Mouse (Mus musculus) testis, postnatal 10 days (tissue): ENCODE measurements around the gene Lrrc26.

Source experiments
- DNase-seq: peaks from one replicate; pipeline ENCODE4 v3.0.0; 2021; ENCODE audit warnings: low spot score

The Lrrc26 gene

DNA sequence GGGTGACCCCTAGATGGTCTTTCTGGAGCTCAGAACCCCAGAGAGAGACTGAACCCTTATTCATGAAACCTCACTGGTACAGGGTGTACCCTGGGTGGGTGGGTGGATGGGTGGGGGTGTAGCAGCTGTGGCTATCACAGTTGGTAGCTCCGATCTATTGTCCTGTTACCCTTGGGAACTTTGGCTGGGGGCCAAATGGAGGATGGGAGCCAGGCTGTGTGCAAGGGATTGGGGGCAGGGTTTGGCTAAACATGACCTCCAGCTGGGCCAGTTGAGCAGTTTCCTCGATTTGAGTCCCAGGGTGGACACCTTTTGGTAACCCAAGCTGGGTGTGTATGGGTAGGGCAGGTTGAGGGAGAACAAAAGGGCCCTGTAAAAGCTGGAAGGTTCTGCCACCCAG is 23.0 kb upstream of the Lrrc26 start:
- no peak for DNase-seq

DNA sequence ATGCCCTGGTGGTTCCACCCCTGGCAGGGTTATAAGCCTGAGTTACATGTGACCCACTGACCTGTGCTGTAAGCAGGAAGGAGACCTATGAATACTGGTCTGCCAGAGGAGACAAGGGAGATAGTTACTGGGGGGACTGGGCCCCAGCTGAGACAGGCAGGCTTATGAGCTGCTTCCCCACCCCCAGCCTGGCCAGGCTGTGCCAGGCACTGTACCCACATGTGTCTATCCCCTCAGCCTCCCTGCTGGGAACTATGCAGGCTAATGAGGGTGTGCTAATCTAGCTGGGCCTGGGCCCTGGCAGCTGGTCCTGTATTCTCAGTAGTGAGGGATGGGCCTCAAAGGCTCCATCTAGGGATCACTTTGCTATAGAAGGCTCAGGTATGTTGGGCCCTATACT is 22.5 kb upstream of the Lrrc26 start:
- DNase-seq = no peak

DNA sequence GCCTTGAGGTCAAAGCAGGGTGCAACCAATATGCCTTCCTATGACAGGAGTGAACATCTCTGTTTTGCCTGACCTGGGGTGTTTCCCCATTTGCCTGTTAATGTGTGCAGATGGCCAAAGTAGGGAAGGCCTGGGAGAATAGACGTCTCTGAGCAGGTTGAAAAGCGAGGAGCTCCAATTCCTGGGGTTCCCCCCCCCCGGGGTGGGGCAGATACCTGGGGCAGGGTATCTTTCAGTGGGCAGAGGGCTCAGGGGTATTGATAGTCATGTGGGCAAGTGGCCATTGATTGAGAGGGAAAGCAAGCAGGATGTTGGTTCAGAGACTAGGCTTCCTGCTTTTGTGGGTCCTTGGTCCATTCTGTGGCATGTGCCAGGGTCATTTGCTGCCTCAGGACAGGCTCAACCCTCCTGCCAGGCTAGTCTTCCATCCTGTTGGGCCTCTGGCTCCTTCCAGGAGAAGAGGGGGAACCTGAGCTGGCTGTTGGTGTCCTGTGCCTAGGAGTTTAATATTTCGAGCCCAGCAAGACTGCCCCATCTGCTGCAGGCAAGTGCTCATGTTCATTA is 21.9 kb upstream of the Lrrc26 start:
- no peak for DNase-seq

DNA sequence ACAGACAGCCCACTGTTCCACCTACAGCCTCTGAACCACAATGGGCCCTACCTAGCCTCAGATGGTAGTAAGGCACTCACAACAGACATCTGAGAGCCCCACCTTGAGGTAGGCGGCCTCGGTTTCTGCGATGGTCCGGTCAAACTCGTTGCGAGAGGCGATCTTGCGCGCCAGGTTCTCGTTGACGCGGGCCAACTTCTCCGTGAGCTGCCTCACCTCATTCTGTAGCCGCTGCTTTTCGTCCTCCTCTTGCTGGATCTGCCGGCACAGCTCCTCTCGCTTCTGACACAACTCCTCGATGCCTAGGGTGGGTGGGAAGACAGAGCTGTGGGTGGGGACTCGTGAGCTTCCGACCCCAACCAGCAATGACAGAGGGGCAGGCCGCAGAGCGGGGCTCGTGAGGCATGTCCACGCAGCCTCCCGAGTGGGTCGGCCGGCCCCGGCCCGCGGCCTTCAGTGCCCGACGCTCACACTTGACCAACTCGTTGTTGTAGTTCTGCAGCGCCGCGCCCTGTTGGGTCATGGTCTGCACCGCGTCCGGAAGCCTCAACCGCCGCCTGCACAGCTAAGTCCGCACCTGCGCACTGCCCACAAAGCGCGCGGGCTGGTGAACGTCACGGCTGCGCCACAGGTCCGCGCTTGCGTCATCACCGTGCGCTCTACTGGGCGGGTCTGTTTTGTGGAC is 17.7 kb upstream of the Lrrc26 start, which contains the start of the genes Ssna1 and Anapc2:
Gene Ssna1, minus strand, starts transcription at position 612 of the 685 bp plus-strand sequence.
Gene Anapc2, plus strand, starts transcription at position 652 of the 685 bp plus-strand sequence.
- peak; percentile 99 for DNase-seq

DNA sequence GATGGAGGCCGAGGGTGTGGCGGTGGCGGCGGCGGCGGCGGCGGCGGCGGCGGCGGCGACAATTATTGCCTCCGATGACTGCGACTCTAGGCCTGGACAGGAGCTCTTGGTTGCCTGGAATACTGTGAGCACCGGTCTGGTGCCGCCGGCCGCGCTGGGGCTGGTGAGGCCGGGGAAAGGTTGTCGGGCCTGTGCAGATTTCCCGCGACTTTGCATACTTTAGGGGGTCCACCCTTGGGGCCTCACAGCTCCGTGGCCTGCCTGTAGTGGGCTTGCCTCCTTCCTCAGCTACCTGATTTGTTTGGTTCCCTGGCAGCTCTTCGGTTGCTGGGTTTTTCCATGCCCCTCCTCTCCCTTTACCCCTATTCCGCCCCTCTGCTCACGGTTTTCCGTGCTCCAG is 17.2 kb upstream of the Lrrc26 start:
- DNase-seq = no peak

DNA sequence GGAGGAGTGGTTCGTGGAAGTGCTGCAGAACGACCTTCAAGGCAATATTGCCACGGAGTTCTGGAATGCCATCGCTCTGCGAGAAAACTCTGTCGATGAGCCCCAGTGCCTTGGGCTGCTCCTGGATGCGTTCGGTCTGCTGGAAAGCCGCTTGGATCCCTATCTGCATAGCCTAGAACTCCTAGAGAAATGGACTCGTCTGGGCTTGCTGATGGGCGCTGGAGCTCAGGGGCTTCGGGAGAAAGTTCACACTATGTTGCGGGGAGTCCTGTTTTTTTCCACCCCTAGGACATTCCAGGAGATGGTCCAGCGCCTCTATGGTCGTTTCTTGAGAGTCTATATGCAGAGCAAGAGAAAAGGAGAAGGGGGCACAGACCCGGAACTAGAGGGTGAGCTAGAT is 16.7 kb upstream of the Lrrc26 start:
- no peak for DNase-seq

DNA sequence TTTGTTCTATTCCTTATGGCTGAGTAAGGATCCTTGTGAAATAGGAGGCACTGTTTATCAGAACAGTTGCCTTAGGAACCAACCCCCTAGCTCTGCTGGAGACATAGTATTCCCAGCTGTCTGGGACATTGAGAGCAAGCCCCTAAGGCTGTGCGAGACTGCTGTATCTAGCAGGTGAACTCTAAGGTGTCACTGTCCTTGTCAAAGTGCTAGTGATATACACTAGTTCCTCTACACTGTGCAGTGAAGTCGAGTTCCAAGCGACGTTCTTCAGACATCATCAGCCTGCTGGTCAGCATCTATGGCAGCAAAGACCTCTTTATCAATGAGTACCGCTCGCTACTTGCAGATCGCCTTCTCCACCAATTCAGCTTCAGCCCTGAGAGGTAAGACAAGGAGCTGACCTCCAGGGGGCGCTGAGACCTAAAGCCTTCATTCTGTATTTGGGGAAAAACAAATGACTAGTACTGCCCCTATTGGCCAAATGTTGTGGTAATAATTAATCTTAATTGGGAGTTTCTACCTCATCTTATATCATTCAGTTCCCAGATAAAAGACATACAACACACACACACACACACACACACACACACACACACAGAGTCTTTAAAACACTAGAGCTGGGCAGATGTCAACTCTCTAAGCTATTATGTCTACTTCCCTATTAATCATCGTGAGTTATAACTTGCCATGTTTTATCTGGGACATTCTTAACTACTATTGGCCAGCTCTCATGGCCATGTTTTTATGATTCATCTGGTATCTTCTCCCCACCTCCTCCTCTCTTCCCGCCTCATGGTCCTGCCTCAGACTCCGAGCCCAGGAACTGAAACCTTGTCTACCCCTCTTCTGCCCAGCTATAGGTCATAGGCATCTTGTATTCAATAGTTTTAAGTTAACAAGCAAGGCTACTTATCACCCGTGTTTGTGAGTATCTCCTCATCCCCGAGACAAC is 10.5 kb upstream of the Lrrc26 start:
- DNase-seq = peak; percentile 91

DNA sequence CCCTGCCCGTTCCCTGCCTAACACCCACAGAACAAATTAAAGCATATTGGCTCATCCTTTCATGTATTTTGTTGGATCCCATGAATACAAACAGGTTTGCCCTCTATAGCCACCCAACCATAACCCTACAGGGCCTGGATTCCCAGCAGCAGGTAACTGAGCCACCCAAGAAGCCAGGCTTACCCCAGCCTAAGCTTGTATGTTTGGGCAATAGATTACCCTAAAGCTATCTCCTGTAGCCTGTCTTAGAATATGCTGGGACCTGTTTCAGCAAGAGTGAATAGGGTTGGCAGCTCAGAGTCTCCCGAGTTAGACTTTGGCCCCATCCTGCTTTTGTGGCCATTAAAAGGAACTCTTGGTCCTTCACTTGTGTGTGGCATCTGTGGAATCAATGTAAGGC is 4.2 kb upstream of the Lrrc26 start:
- no peak for DNase-seq

DNA sequence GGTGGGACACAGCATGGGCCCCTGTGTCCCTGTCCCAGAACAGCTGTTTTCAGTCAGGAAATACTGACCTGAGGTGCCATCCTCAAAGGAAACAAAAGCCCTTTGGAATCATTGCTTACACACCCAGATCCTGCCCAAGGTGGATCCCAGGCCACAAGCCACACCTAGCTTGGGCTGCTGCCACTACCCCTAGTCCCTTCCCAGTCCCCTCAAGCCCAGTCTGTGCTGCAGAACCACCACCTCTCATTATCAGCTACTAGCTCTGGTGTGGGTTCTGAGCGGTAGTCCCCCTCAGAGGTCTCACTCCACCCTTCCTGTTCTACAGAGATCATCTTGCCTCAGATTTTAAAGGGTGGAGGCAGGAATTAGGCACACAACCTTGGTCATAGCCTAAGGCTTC is 3.4 kb upstream of the Lrrc26 start:
- DNase-seq = no peak

DNA sequence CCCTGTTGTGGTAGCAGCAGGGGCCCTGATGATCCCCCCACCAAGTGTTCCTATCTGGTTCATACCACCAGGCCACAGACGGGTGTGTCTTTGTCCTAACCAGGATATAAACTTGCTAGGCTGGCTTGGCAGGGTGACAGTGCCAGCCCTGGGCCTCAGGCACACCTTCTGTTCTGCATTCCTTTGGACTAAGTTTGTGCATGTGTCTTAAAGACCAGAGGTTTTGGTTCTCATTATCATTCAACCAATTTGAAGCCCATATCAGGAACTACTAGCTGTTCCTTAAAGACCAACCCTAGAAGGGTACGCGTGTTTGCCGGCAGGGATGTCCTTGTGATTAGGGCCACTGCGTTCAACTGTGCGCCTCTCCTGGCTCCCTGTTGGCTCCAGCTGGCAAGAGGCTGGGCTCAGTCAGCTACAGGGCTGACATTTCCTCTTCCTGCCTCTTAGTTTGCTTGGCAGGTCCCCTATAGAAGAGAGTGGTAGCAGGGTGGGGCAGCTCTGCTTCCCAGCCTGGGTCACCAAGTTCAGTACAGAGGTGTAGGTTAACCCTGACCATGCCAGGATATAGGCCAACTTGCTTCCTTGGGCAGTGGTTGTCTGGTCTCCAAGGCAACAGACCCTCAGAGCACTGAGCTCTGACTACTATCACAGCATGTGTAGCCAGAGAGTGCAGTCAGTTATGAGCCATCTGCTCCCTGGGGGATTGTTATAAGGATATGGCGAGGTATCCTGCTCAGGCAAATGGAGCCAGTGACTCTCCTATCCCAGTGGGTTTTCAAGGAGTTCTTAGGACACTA is 2.7 kb upstream of the Lrrc26 start:
- no peak for DNase-seq

DNA sequence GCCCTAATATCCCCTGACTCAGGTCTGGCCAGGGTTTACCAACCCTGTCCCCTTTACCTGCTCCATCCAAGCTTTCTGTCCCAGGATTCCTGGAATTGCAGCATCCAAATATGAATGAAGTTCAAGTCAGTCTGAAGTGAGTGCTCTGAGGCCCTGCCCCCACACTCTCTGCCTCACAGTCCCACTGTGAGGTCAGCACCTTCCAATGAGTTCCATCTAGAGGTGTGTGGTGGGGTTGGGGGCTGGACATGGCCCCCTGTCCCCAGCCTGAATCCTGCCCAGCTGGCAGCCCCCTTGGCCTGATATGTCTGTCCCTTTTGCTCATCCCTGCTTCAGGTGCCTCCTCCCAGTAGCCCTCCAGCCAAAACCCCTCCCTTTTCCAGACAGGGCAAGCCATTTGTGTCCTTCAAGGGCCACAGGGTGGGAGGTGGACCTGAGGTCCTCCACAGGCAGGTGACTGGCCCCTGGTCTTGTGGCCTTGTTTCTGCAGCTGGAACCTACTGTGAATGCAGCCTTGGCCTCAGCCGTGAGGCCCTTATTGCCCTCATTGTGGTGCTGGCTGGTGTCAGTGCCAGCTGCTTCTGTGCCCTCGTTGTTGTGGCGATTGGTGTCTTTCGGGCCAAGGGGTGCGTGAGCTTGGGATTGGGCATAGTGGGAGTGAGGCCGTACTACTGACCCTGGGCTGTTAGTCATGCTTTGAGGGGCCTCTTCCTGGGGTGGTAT is 1.6 kb upstream of the Lrrc26 start, which contains the start of gene Tmem210:
Gene Tmem210, plus strand, starts transcription at position 219 of the 723 bp plus-strand sequence.
- DNase-seq = no peak

DNA sequence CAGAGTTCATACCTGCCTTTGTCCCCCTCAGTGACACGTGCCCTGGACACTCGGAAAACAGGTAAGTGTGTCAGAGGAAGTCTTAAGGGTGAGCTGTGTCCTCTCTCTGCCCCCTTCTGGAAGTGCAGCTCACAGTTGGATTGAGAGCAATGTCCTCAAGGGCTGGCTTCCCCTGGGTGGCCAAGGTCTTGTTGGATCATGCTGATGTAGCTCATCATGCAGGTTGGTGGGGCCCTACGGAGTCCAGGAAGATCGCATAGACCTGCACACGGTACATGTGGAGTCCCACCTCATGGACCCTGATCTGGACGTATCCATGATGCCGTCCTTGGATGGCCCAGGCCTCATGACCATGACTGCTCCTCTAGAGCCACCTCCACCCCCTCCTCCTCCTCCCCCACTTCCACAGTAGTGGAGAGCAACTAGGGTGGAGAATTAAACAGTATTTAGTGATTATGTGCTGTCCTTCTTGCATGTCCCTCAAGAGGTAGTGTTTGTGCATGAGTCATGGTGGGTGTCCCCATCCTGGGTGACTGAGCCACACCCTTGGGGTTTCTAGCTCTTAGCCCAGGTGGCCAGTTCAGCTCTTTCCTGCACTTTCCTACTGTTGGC is 875 bp upstream of the Lrrc26 start:
- DNase-seq = no peak

DNA sequence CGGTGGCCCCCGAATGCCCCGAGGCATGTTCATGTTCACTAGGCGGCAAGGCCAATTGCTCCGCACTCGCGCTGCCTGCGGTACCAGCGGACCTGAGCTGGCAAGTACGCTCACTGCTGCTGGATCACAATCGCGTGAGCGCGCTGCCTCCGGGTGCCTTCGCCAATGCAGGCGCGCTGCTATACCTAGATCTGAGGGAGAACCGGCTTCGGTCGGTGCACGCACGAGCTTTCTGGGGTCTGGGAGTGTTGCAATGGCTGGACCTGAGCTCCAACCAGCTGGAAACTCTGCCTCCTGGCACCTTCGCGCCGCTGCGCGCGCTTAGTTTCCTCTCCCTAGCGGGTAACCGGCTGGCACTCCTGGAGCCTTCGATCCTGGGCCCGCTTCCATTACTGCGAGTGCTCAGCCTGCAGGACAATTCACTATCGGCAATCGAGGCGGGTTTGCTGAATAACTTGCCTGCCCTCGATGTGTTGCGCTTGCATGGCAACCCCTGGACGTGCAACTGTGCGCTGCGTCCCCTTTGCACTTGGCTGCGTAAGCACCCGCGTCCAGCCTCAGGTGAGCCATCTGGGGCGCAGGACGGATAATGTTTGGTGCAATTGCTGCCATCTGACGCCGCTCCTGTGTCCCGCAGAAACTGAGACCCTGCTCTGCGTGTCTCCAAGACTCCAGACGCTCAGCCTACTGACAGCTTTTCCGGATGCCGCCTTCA is 543 bp downstream of the Lrrc26 start:
- DNase-seq = peak; percentile 46

DNA sequence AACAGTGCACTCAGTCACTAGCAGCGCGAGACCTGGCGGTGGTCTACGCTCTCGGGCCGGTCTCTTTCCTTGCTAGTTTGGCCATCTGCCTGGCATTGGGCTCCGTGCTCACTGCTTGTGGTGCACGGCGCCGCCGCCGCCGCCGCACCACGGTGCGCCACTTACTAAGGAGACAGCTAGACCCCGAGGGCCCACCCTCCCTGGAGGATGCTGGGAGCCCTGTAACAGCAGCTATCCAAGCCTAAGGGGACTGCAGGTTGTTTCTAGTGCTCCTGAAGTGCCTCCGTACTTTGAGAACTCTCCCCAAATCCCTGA is 1.1 kb downstream of the Lrrc26 start:
- no peak for DNase-seq

DNA sequence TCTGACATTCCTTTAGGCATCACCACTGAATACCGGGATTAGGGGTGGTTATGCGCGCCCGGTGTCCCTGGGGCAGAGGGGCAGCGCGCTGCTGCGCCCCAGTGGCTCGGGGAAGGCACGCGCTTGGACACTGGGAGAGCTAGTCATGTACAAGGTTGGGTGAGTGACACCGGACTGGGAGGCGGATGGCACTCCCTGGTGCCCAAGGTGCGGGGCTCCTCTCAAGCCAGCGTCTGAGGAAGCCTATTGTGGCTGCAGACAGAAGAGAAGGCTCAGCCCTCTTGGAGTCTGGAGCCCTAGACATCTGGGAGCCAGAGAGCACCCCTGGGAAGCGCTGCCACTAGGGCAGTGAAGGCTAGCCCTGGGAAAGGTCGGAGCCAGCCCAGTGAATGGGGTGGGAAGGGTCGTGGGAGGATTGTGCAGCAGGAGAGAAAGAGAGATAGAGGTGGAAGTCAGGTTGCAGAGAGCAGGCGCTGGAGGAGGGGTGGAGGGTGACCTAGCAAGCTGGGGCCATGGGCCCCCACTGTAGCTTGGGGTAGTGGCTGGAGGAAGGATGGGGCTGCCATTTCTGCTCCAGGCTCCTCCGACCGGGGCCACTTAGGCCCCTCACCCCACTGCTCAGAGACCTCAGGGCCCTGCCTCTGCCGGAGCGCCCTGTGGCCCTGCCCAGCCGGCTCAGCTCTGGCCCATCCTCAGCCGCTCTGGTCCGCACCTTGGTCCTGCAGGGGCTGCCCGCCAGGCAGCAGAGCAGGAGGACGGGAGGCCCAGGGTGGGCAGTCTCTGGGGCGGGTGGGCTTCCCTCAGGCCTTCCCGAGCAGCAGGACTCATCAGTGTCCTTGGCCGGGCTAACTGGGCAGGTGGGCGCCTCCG is 1.7 kb downstream of the Lrrc26 start:
- no peak for DNase-seq

DNA sequence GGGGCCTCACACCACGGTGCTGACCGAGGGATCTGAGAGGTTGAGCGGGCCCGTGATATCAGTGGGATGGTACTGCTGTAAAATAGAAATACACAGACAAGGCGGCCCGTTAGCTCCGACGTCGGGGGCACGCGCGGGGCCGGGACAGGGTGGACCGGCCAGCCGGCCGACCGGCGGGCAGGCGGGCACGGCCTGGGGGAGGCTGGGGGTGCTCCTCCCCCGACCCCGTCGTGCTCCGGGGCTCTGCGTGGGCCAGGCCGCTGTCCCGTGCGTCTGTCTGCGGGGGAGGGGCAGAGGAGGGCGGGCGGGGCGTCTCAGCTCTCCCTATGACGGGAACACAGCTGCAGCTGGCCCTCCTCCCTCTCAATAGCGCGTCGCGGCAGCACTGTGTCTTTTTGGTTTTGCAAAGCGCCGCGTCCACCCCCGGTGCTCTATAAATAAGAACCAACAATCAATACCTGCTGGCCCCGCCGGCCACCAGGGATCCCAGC is 2.4 kb downstream of the Lrrc26 start:
- no peak for DNase-seq

DNA sequence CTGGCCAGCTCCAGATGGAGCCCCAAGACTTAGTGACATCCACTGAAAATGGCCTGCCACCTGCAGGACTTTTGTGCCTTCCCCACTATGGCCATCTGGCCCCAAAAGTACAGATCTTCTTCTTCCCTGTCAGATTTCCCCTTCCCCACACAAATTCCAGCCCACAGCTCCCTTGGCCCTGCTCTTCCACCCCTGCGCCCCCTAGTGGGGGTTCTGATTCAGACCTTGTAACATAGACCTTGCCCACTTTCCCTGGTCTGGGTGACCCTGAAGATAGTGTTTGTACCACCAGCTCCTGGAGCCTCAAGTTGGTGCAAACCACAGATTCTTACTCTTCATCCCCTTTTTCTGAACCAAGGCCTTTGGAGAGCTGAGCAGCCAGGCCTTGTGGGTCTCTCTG is 3.1 kb downstream of the Lrrc26 start:
- peak; percentile 93 for DNase-seq

DNA sequence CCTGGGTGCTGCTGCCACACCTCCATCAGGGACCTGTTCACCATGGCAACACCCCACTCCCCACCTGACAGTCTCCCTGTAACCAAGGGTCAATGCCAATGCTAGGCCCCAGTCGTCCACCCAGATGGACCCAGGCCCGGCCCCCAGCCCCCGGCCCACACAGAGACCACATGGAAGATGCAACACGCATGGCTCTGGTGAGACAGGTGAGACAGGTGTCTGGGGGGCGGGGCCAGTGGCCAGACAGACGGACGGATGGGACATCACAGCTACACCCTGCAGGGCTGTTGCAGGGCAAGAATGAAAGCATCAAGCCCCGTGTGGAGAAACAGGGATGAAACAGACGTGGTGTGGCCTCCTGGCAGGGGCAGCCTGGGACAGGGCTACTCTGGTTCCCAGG is 4.0 kb downstream of the Lrrc26 start:
- peak; percentile 47 for DNase-seq

DNA sequence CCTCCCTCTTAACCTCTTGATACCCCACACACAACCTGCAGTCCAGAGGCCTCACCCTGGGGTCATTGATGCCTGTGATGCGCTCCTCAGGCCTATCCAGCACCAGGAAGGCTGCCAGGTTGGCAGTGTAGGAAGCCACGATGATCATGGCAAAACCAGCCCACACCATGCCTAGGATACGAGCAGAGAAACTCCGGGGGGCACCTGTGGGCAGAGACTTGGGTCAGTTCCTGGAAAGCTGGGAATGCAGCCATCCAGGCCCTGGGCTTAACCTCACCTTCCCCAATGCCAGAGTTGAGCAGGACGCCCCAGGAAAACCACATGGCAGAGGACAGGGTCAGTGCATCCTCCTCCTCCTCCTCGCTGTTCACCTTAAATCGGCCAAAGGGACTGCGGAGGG is 7.4 kb downstream of the Lrrc26 start:
- DNase-seq = no peak
